Mouse (Mus musculus): ENCODE measurements around the gene 1700034J05Rik.

DNA sequence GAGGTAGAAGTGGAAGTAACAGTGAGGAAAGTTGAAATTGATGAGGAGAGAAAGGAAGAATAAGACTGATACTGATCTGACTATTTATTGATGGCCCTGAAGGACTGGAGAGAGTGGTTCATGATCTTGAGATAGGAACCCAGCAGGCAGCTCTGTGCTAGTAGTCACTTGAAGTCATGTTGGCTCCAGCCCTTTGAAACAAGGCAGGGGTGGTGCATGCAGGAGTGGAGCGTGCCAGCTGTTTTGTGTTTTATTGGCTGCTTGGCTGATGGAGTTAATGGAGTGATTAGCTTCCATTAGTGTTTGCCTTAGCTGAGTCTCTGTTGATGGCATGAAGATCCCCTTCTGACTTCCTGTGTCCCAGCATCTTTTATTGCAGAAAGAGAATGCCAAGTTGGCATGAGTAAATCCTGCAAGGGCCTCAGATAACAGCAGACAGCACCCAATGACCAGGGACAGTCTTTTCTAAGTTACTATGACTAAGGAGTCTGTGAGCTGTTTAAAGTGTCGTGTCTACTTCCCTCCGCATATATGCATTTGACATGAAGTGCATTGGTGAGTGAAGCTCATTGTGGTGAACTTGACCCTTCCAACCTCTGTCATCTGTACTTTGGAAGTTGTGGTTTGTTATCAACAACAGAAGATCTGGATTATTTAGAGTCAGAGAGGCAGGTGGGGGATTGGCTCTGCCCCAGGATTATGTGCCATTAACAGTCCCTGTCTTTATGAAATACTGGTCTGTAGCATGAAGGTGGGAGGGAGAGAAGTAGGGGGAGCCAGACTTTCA lies 48.0 kb downstream of the 1700034J05Rik start:
- no peak for TF ChIP-seq CTCF (IDR thresholded peaks at IDR 0.05; ENCODE audit: insufficient read depth, low read depth, low read length)
- no peak for TF ChIP-seq POLR2A (IDR thresholded peaks at IDR 0.05; ENCODE audit: insufficient read depth, low read depth, low read length)

Measured in olfactory bulb, adult 2 months (tissue).